Mouse (Mus musculus): ENCODE results near the gene 1700125H20Rik. TPM values are rescaled to one million over a fixed set of nuclear protein-coding genes. Genes with fewer than 3 reads are reported as not detected.

Gene 1700125H20Rik
- total RNA-seq, 2 experiments from 2014 or later, result not detected

DNA sequence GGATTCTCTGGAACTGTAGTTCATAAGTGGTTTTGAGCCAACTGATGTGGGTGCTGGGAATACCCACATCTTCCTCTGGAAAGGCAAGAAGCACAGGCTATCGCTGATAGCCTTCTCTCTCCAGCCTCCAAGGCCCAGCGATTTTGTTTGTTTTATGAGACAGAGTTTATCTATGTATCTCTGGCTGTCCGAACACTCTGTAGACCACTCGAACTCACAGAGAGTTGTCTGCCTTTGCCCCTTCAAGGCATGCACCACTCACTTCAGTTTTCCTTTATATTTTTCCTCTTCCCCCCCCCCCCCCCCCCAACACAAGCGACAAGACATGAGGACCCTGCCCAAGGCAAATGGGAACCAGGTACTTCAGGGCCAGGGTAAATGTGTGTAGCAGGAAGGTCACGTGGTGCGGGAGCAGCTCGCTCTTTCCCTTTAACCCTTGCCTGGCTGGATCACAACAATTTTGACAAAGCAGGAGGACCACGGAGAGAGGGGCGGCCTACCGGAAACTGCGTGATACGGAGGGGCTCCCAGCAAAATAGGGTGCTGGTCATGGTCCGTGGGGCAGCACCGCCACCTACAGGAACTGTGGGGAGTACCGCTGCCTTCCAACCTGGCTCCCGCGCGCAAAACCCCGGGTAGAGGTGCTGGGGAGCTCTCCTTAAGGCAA is 12.5 kb downstream of the 1700125H20Rik start:
- DNase-seq, result peak; percentile 68
- intact Hi-C loops (cut with DNase I; ENCODE audit: low total_unique reads), result no loop called here

DNA sequence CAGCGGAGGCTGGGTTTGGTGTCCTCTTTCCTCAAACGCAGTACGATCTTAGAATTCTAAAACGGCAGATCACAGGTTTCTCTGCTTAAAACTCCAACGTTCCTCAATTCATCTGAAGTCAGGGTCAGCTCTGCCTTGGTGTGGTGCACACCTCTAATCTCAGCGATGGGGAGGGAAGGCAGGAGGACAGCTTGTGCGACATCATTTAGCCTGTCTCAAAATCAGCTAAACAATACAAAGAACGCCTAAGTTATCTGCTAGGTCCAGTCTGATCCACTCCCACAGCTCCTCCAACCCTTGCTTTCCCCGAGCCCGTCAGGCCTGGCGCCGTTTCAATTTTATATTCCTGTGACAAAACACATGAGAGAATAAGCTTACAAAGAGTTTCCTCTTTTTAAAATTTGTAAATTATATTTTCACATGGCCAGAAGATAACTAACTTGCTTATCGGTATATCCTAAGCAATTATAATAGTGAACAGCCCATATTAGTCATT is 13.1 kb downstream of the 1700125H20Rik start:
- intact Hi-C loops (cut with DNase I; ENCODE audit: low total_unique reads), result no loop called here
- peak; percentile 23 for DNase-seq

DNA sequence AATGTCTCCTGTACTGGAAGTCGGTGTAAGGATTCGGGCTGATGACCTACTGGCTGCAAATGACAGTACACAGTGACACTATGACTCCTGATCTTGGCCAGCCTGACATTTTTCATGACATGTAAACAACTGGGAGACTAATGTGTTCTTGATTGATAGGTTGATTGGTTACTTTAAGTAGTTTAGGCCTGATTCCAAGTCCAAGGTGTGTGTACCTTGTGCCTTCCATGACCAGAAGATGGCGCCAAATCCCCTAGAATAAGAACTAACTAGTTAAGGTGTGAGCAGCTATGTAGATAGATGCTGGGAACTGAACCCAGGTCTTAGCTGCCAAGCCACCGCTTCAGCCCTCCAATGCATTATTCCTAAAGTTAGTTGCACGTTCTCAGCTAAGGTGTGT is 13.9 kb downstream of the 1700125H20Rik start:
- intact Hi-C loops (cut with DNase I; ENCODE audit: low total_unique reads), result no loop called here
- no peak for DNase-seq

DNA sequence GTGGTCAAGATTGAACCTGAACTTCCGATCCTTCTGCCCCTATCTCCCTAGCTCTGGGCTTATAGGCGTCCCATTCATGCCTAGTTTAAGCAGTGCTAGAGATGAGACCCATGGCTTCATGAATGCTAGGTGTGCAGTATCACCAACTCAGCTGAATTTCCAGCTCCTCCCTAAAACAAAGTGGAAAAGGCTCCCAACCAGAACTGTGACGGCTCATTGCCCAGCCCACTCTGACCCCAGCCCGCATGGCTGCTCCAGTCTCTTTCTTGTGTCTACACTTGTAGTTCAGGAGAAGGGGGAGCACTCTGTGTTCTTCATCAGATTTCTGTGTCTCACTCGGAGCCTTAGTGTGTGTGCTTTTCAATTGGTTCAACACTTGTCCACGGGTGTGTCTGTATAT is 14.6 kb downstream of the 1700125H20Rik start:
- DNase-seq, result no peak
- intact Hi-C loops (cut with DNase I; ENCODE audit: low total_unique reads), result no loop called here

DNA sequence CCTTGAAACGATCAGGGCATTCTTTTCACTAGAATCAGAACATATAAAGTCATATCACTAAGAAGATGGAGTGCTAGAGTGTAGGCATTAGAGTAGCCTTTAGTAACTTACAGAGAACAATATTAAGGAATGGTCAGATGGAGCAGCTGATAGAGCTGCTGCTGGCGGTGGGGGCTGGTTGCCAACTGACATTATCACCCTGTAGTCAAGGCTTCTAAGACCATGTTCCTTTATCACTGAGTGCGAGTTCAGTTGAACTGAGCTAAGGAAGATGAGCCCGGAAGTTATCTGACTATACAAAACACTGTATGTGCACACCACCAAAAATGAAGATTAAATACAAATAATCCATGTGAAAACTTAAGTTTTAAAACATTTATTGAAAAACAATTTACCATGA is 18.9 kb downstream of the 1700125H20Rik start:
- intact Hi-C loops (cut with DNase I; ENCODE audit: low total_unique reads), result no loop called here

DNA sequence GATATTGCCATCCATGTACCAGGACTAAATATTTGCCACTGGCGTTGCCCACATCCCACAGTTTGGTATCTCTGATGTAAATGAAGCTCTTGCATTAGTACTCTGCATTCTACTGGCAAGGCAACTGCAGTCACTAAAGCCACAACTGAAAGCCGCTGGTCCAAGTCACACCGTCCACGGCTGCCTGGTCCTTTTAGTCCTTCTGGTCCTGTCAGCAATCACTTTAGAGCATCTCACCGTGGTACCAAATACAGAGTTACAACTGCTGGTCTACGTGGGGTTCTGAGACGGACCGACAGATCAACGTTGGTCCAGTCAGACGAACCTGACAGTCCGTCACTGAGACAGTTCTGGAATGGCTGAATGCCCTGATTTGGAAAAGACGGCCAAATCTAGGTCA is 20.5 kb downstream of the 1700125H20Rik start:
- intact Hi-C loops (cut with DNase I; ENCODE audit: low total_unique reads), result no loop called here
- no peak for DNase-seq

More for the DNA sequence above, 18.9 kb downstream of the 1700125H20Rik start:
- no peak for DNase-seq

DNA sequence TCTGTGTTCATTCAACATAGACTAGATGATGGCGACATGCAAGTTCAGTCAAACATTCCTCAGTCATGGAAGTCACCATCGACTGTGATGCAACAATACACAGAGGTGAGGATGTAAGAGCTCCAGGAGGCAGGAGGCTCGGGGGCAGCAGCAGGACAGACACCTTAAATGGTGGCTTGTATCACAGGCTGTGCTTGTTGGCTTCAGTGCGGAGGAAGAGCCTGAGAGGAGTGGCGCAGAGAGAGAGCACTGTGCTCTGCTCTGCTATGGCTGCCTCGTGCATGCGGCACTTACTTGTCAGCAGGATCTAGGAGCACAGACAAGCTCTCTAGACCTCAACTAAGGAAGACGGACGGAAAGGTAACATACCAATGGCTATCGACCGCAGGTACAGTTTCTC is 24.0 kb downstream of the 1700125H20Rik start:
- DNase-seq, result no peak
- intact Hi-C loops (cut with DNase I; ENCODE audit: low total_unique reads), result no loop called here

DNA sequence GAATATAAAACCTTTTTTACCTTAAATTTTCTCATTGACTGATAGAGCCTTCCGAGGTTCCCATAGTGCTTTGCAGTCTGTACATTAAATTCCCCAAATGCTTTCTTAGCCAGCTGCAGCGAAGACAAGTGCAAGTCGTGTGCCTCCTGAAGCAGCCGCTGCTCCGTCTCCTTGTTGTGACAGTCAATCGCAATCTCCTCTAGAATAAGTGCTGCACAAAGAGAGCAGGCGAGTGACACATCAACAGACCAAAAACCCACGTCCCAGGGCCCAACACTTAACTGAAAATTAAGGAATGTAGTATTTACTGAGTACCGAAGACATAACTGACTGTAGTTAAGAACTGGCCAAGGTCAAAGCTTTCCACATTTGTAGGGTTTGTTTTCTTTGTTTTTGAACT is 25.8 kb downstream of the 1700125H20Rik start:
- DNase-seq, result no peak
- intact Hi-C loops (cut with DNase I; ENCODE audit: low total_unique reads), result no loop called here

DNA sequence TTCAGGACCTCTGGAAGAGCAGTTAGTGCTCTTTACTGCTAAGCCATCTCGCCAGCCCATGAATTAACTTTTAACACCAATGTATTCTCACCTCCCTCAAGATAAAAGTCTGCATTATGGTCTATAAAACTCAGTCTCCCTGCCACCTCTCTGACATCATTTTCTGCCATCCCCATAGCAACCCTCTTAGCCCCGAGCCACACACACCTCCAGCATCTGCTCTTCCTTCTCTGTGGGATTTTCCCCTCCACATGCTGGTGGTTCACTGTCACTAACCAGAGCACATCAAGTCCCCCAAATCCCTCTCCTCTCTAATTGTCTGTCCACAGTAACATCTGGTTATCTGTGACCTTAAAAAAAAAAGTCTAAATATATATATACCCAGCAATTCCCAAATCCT is 28.7 kb downstream of the 1700125H20Rik start:
- no peak for DNase-seq
- intact Hi-C loops (cut with DNase I; ENCODE audit: low total_unique reads), result no loop called here

DNA sequence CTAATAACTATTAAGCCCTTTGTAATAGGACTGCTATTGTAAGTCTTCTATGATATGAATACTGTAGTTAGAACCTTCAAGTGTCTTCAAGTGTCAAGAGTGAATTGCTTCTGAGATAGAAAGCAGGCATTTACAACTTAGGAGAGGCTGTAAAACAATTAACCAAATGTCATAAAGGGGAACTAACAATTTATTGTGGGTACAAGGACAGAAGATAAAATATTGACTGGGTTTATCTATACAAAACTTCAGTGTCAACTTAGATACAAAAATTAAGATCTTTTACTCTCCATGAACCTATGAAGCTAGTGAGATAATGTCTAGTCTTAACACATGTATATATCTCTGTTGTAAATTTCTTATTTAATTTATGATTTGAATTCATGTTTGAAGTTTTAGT is 36.0 kb downstream of the 1700125H20Rik start:
- no peak for DNase-seq
- intact Hi-C loops (cut with DNase I; ENCODE audit: low total_unique reads), result no loop called here

DNA sequence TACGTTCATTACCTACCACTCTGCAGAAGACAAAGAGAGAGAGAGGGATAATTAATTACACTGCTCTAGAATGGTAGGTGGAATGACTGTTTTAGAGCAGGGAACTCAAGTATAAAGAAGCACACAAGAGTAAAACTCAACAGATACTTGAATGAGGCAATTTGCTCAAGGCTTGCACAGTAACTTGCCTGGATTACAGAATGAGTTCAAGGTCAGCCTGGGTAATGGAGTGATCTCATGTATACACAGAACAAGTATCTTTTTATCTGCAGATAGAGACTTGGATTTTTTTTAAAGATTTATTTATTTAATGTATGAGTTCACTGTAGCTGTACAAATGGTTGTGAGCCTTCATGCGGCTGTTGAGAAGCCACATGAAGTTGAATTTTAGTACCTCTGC is 40.9 kb downstream of the 1700125H20Rik start:
- DNase-seq, result no peak
- intact Hi-C loops (cut with DNase I; ENCODE audit: low total_unique reads), result no loop called here

DNA sequence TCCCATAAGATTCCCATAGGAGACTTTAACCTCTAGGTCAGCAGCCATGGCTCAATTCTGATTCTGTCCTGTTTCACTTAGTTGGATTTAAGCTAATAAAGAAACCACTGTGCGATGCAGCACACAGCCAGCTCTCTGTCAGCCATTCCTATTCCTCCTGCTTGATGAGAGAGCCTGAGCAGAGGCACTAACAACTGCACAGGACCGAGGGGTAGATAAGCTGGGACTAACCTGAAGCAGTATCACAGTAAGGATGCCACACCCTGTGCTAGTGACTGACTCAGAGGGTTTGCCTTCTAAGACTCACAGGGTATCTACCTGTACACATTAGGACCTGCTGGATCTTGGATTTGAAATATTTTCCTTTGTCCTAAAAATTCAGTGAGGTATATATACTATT is 43.0 kb downstream of the 1700125H20Rik start:
- no peak for DNase-seq
- intact Hi-C loops (cut with DNase I; ENCODE audit: low total_unique reads), result no loop called here

DNA sequence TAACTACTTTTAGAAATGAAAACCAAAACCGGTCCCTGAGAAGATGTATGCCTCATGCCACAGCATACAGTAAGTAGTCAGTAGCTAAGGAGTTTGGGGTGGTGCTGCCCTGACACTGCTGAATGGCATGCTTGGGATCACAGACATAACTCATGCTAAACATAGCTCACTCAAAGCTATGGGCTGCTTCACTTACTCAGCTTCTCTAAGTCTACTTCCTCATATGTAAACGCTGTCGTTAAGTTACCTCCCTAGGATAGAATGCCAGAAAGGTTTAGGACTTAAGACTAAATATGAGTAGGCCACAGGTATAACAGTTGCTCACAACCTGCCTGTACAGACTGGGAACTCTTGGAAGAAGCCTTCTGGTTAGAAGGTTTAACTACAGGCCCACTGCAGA is 44.5 kb downstream of the 1700125H20Rik start:
- DNase-seq, result no peak
- intact Hi-C loops (cut with DNase I; ENCODE audit: low total_unique reads), result no loop called here

DNA sequence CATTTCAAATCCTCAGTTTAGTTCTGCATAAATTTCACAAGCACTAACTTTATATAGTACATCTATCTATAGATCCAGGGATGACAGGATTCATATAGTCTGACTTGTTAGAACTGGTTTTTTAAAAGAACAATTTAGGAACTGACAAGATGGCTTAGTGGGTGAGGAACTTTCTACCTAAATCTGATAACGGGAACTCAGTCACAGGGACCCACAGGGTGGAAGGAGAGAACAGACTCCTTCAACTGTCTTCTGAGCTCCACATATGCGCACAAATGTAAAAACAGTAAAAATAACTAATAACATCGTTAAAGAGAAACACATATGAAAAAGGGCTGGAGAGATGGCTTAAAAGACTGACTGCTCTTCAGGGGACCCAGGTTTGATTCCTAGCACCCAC is 48.8 kb downstream of the 1700125H20Rik start:
- intact Hi-C loops (cut with DNase I; ENCODE audit: low total_unique reads), result no loop called here
- no peak for DNase-seq

DNA sequence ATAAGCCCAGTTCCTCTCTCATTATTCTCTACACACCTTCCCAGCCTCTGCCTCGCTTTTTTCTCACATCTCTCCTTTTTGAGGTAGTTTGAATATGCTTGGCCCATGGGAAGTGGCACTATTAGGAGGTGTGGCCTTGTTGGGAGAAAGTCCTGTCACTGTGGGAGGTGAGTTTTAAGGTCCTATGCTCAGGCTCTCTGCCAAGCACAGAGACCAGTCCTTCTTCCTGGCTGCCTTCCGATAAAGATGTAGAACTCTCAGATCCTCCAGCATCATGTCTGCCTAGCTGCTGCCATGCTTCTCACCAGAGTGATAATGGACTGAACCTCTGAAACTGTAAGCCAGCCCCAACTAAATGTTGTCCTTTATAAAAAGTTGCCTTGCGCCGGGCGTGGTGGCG is 52.4 kb downstream of the 1700125H20Rik start:
- intact Hi-C loops (cut with DNase I; ENCODE audit: low total_unique reads), result no loop called here
- DNase-seq, result no peak

DNA sequence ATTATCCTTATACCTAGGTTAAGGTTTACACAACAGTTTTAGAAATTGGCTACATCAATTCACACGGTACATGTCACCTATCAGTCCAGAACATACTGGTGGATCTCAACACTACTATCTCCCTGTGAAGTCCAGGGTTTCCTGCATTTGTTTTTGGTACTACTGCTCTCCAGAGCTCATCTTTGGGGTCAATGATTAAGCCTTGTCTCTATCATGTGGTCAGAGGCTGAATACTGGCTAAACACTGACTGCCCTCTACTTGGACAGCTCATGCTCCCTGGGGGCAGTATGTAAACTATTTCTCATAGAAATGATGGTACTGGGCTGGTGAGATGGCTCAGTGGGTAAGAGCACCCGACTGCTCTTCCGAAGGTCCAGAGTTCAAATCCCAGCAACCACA is 53.0 kb downstream of the 1700125H20Rik start:
- intact Hi-C loops (cut with DNase I; ENCODE audit: low total_unique reads), result no loop called here

More for the DNA sequence above, 53.0 kb downstream of the 1700125H20Rik start:
- no peak for DNase-seq

Other genes with a start within 250 kb of the 1700125H20Rik start
- 10 to 100 TPM; 18.3 to 28.3 TPM for gene Car4, start 212.6 kb upstream of the 1700125H20Rik start, total RNA-seq (2021)
- 1 to 10 TPM; 8.6 to 9.1 TPM for gene Usp32, start 30.2 kb upstream of the 1700125H20Rik start, total RNA-seq (2021)
- 10 to 100 TPM; 11.3 to 12.0 TPM for gene Appbp2, start 64.7 kb downstream of the 1700125H20Rik start, total RNA-seq (2021)
- 1 to 10 TPM; 6.5 to 8.0 TPM for gene Ppm1d, start 140.8 kb downstream of the 1700125H20Rik start, total RNA-seq (2021)
- gene Bcas3, start 182.8 kb downstream of the 1700125H20Rik start, total RNA-seq (2021), result 10 to 100 TPM; 25.3 to 28.5 TPM